Mouse (Mus musculus): ENCODE measurements around the gene Prodh2. TPM values are rescaled to one million over a fixed set of nuclear protein-coding genes. Genes with fewer than 3 reads are reported as not detected.

The Prodh2 gene
- polyA plus RNA-seq, 1 experiment from 2014 or later, result 205 TPM

GRCm38 (mm10) chr7:30551445-30552101 lies 58.2 kb downstream of the Prodh2 start:
- peak overlapping the region; percentile 93 for H3K27ac ChIP-seq (ENCODE audit: low read depth)
- 1% methylated on average over 10 of the region's 10 CpGs for WGBS (ENCODE audit: insufficient replicate concordance)
- no peaks in the 10 kb centered on the region for H3K27me3 ChIP-seq (ENCODE audit: insufficient read depth, low read length)
- TF ChIP-seq EP300 (IDR thresholded peaks at IDR 0.05; ENCODE audit: low read depth), result no peak
- TF ChIP-seq CTCF (IDR thresholded peaks at IDR 0.05; ENCODE audit: low read depth), result peak; percentile 62
- H3K4me3 ChIP-seq (ENCODE audit: low read depth, low read length), result peak overlapping the region; percentile 69
- ATAC-seq (peak; percentile 65), DNase-seq (no peak)
- peaks cover 13% of the 10 kb centered on the region for H3K4me1 ChIP-seq (ENCODE audit: insufficient read depth)
- H3K4me2 ChIP-seq (ENCODE audit: low read depth, low read length), result peak overlapping the region; percentile 90
- no peaks in the 10 kb centered on the region for H3K9me3 ChIP-seq (ENCODE audit: low read length)
- peaks cover 21% of the 10 kb centered on the region for H3K36me3 ChIP-seq (replicated peaks; ENCODE audit: insufficient read depth, low read length)
- H3K9ac ChIP-seq (replicated peaks), result peak overlapping the region; percentile 62

- TF ChIP-seq CTCF (IDR thresholded peaks at IDR 0.05; ENCODE audit: low read depth) (no peak), EP300 (IDR thresholded peaks at IDR 0.05; ENCODE audit: low read depth) (peak; percentile 30; the same call in 1 of the 2 replicates)
- Histone ChIP-seq H3K27ac (ENCODE audit: low read depth) (peak within 1 kb of the TSS; percentile 93), H3K9me3 (ENCODE audit: low read length) (no peaks in the 10 kb centered on the region), H3K4me3 (ENCODE audit: low read depth, low read length) (peak within 1 kb of the TSS; percentile 69), H3K36me3 (replicated peaks; ENCODE audit: insufficient read depth, low read length) (peaks cover 25% of the 10 kb centered on the region), H3K27me3 (ENCODE audit: insufficient read depth, low read length) (no peaks in the 10 kb centered on the region), H3K9ac (replicated peaks) (peak within 1 kb of the TSS; percentile 79), H3K4me2 (ENCODE audit: low read depth, low read length) (peak within 1 kb of the TSS; percentile 90), H3K4me1 (ENCODE audit: insufficient read depth) (peaks cover 13% of the 10 kb centered on the region)
- peak; percentile 97 for DNase-seq
- peak; percentile 95 for ATAC-seq
- WGBS (ENCODE audit: insufficient replicate concordance), result under 1% methylated on average over 44 of the region's 44 CpGs
These were observed 58.9 kb downstream of the Prodh2 start, which contains the start of the genes Hspb6 and Proser3 for GRCm38 (mm10) chr7:30552102-30553020. Gene Hspb6, plus strand, starts transcription at chr7:30552178. Gene Proser3, minus strand, starts transcription at chr7:30552299.

GRCm38 (mm10) chr7:30553021-30553589 lies 59.7 kb downstream of the Prodh2 start:
- ATAC-seq (no peak), DNase-seq (peak; percentile 49)
- Histone ChIP-seq H3K9me3 (ENCODE audit: low read length) (no peaks in the 10 kb centered on the region), H3K4me3 (ENCODE audit: low read depth, low read length) (peak overlapping the region; percentile 69), H3K27me3 (ENCODE audit: insufficient read depth, low read length) (no peaks in the 10 kb centered on the region), H3K9ac (replicated peaks) (peak overlapping the region; percentile 79), H3K27ac (ENCODE audit: low read depth) (peak overlapping the region; percentile 88), H3K36me3 (replicated peaks; ENCODE audit: insufficient read depth, low read length) (peaks cover 25% of the 10 kb centered on the region), H3K4me1 (ENCODE audit: insufficient read depth) (peaks cover 15% of the 10 kb centered on the region), H3K4me2 (ENCODE audit: low read depth, low read length) (peak overlapping the region; percentile 90)
- 6% methylated on average over 23 of the region's 23 CpGs for WGBS (ENCODE audit: insufficient replicate concordance)
- TF ChIP-seq EP300 (IDR thresholded peaks at IDR 0.05; ENCODE audit: low read depth), result no peak
- TF ChIP-seq CTCF (IDR thresholded peaks at IDR 0.05; ENCODE audit: low read depth), result no peak

GRCm38 (mm10) chr7:30553810-30554584 lies 60.6 kb downstream of the Prodh2 start:
- Histone ChIP-seq H3K9me3 (ENCODE audit: low read length) (no peaks in the 10 kb centered on the region), H3K4me3 (ENCODE audit: low read depth, low read length) (peak overlapping the region; percentile 69), H3K9ac (replicated peaks) (peak overlapping the region; percentile 79), H3K4me1 (ENCODE audit: insufficient read depth) (peaks cover 24% of the 10 kb centered on the region), H3K4me2 (ENCODE audit: low read depth, low read length) (peak overlapping the region; percentile 90), H3K27me3 (ENCODE audit: insufficient read depth, low read length) (no peaks in the 10 kb centered on the region), H3K27ac (ENCODE audit: low read depth) (no peak overlapping the region), H3K36me3 (replicated peaks; ENCODE audit: insufficient read depth, low read length) (peaks cover 23% of the 10 kb centered on the region)
- DNase-seq, result no peak
- 82% methylated on average over 22 of the region's 22 CpGs for WGBS (ENCODE audit: insufficient replicate concordance)
- TF ChIP-seq CTCF (IDR thresholded peaks at IDR 0.05; ENCODE audit: low read depth) (no peak), EP300 (IDR thresholded peaks at IDR 0.05; ENCODE audit: low read depth) (no peak)
- ATAC-seq, result no peak

- Histone ChIP-seq H3K9me3 (ENCODE audit: low read length) (no peaks in the 10 kb centered on the region), H3K9ac (replicated peaks) (no peak overlapping the region), H3K4me1 (ENCODE audit: insufficient read depth) (peaks cover 26% of the 10 kb centered on the region), H3K27ac (ENCODE audit: low read depth) (no peak overlapping the region), H3K4me2 (ENCODE audit: low read depth, low read length) (no peak overlapping the region), H3K4me3 (ENCODE audit: low read depth, low read length) (no peak overlapping the region), H3K27me3 (ENCODE audit: insufficient read depth, low read length) (no peaks in the 10 kb centered on the region), H3K36me3 (replicated peaks; ENCODE audit: insufficient read depth, low read length) (peaks cover 22% of the 10 kb centered on the region)
- whole genome bisulfite sequencing (ENCODE audit: insufficient replicate concordance), result 92% methylated on average over 18 of the region's 18 CpGs
- TF ChIP-seq EP300 (IDR thresholded peaks at IDR 0.05; ENCODE audit: low read depth) (no peak), CTCF (IDR thresholded peaks at IDR 0.05; ENCODE audit: low read depth) (peak; percentile 47)
- DNase-seq (no peak), ATAC-seq (no peak)
These were observed 63.6 kb downstream of the Prodh2 start for GRCm38 (mm10) chr7:30556894-30557536.
